Mouse (Mus musculus) heart, postnatal 0 days (tissue): ENCODE results near the gene Zfp827.

Source experiments
- CTCF ChIP-seq: IDR thresholded peaks from 2 replicates; pipeline ENCODE4 v1.5.1; 2016; ENCODE audit warnings: antibody characterized with exemption, control low read depth, low read depth
- EP300 ChIP-seq: IDR thresholded peaks from 2 replicates; pipeline ENCODE4 v1.6.1; 2016; ENCODE audit warnings: antibody characterized with exemption, low read depth

DNA sequence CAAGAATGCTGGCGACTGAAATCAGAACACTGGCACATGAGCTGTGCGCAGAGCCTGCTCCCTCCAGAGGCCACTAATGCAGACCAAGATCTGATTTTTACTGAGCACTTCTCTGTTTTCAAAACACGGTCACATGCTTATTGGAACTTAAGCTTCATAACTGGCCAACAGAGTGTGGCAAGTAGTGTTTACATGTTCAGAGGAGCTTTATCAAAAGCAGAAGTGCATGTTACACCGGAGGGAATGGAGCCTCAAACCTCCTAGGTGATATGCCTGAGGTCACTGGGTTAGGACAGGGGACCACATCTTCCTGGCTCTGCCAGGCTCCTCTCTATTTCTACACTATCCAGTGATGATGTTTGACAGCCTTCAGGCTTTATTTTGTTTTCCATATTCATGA is 31.1 kb downstream of the Zfp827 start:
- TF ChIP-seq CTCF (no peak), EP300 (no peak)
